Mouse (Mus musculus) G1E (cell line): ENCODE data around the gene Adgrv1.

Experiments used
- CTCF ChIP-seq: IDR thresholded peaks from 2 replicates; pipeline ENCODE4 v1.5.1; 2012; ENCODE audit warnings: low read depth, low read length, inconsistent platforms, mixed read lengths
- POLR2AphosphoS5 ChIP-seq: IDR thresholded peaks from 2 replicates; pipeline ENCODE4 v1.6.1; 2012; ENCODE audit warnings: low read depth, low read length, inconsistent platforms; ENCODE audit not compliant: insufficient replicate concordance

GRCm38 (mm10) chr13:81136652-81137422, 496.1 kb downstream of the Adgrv1 start:
- TF ChIP-seq CTCF, result no peak
- no peak for TF ChIP-seq POLR2AphosphoS5
